Mouse (Mus musculus) hindbrain, postnatal 0 days (tissue): ENCODE data around the gene Kdm1a. TPM values are rescaled to one million over a fixed set of nuclear protein-coding genes. Genes with fewer than 3 reads are reported as not detected.

Experiments used
- ATAC-seq: fragments of 200-750 bp; cut with Nextera tagmentation; 2 replicates; pipeline ENCODE4 v1.8.0; 2017; ENCODE audit warnings: mild to moderate bottlenecking, moderate TSS enrichment, moderate library complexity
- DNase-seq: peaks from one replicate; pipeline ENCODE4 v3.0.0-alpha.2; 2015; ENCODE audit warnings: low spot score
- H3K27ac ChIP-seq: fragments of 300-500 bp; sonication (generic); 2 replicates; pipeline ENCODE4 v1.5.1; 2014; ENCODE audit warnings: mild to moderate bottlenecking
- H3K27me3 ChIP-seq: fragments of 300-500 bp; sonication (generic); 2 replicates; pipeline ENCODE4 v1.6.1; 2014; ENCODE audit warnings: low read length, mixed read lengths; ENCODE audit not compliant: insufficient read depth
- H3K36me3 ChIP-seq: fragments of 300-500 bp; sonication (generic); 2 replicates; pipeline ENCODE4 v1.6.1; 2014; ENCODE audit warnings: low read length, mixed read lengths; ENCODE audit not compliant: insufficient read depth
- H3K4me1 ChIP-seq: fragments of 300-500 bp; sonication (generic); 2 replicates; pipeline ENCODE4 v1.6.1; 2014; ENCODE audit warnings: antibody characterized with exemption, low read length, mixed read lengths; ENCODE audit not compliant: insufficient read depth
- H3K4me2 ChIP-seq: fragments of 300-500 bp; sonication (generic); 2 replicates; pipeline ENCODE4 v1.6.1; 2014; ENCODE audit warnings: low read depth, mild to moderate bottlenecking, low read length, moderate library complexity, mixed read lengths
- H3K4me3 ChIP-seq: fragments of 300-500 bp; sonication (generic); 2 replicates; pipeline ENCODE4 v1.5.1; 2014; ENCODE audit warnings: low read length
- H3K9ac ChIP-seq: fragments of 300-500 bp; sonication (generic); replicated peaks from 2 replicates; pipeline ENCODE4 v1.6.1; 2014; ENCODE audit warnings: mild to moderate bottlenecking, low read length, moderate library complexity, mixed read lengths
- H3K9me3 ChIP-seq: fragments of 300-500 bp; sonication (generic); 2 replicates; pipeline ENCODE4 v1.6.1; 2016; ENCODE audit warnings: low read length, mixed read lengths
- CTCF ChIP-seq: IDR thresholded peaks from 2 replicates; pipeline ENCODE4 v1.5.1; 2016; ENCODE audit warnings: antibody characterized with exemption, control low read depth, low read depth
- WGBS: fragments of 180-500 bp; shearing (Covaris S2); extraction: QIAGEN DNeasy Blood & Tissue Kit; methylation state at CpG from one replicate; pipeline ENCODE4 v1.1.7; 2014; 5-methylcytosine and 5-hydroxymethylcytosine counted together
- polyA plus RNA-seq: library from polyadenylated mRNA; unstranded; fragments of >200 nt; fragmentation: Nextera tagmentation; extraction: Ambion mirVana; gene quantifications from 2 replicates; pipeline ENCODE4 v1.2.1, GENCODE M21; 2015
- total RNA-seq: library from RNA; depleted of rRNA; stranded (reverse); fragments of >200 nt; gene quantifications from 2 replicates; pipeline ENCODE4 v1.2.3, GENCODE M21; 2014

The Kdm1a gene
- total and polyA plus RNA-seq, 2 experiments from 2014 or later: 44.8 to 123 TPM

GRCm38 (mm10) chr4:136631237-136631994 lies 28.9 kb upstream of the Kdm1a start:
- H3K9me3 ChIP-seq: no peaks in the 10 kb centered on the region
- no peak for TF ChIP-seq CTCF
- H3K36me3 ChIP-seq: no peaks in the 10 kb centered on the region
- H3K4me3 ChIP-seq: no peak overlapping the region
- no peak overlapping the region for H3K9ac ChIP-seq
- H3K27me3 ChIP-seq: no peaks in the 10 kb centered on the region
- WGBS: 76% methylated on average over 11 of the region's 11 CpGs
- no peak overlapping the region for H3K4me2 ChIP-seq
- peak; percentile 64 for DNase-seq
- no peaks in the 10 kb centered on the region for H3K4me1 ChIP-seq
- H3K27ac ChIP-seq: no peak overlapping the region
- ATAC-seq: peak; percentile 55; the same call in 1 of the 2 replicates

GRCm38 (mm10) chr4:136626590-136626989 lies 24.1 kb upstream of the Kdm1a start:
- no peak for DNase-seq
- H3K27me3 ChIP-seq: no peaks in the 10 kb centered on the region
- H3K36me3 ChIP-seq: no peaks in the 10 kb centered on the region
- H3K4me1 ChIP-seq: no peaks in the 10 kb centered on the region
- no peak overlapping the region for H3K9ac ChIP-seq
- H3K4me3 ChIP-seq: no peak overlapping the region
- no peak overlapping the region for H3K4me2 ChIP-seq
- H3K27ac ChIP-seq: no peak overlapping the region
- TF ChIP-seq CTCF: no peak
- ATAC-seq: no peak
- H3K9me3 ChIP-seq: no peaks in the 10 kb centered on the region
- WGBS: 72% methylated on average over 6 of the region's 6 CpGs

GRCm38 (mm10) chr4:136622388-136622787 lies 19.9 kb upstream of the Kdm1a start, which contains the start of gene Lactbl1:
TSS of gene Lactbl1 (plus strand) at chr4:136622621.
- Histone ChIP-seq H3K9me3 (no peaks in the 10 kb centered on the region), H3K36me3 (no peaks in the 10 kb centered on the region), H3K27ac (no peak within 1 kb of the TSS), H3K9ac (no peak within 1 kb of the TSS), H3K27me3 (no peaks in the 10 kb centered on the region), H3K4me1 (no peaks in the 10 kb centered on the region), H3K4me2 (no peak within 1 kb of the TSS), H3K4me3 (no peak within 1 kb of the TSS)
- DNase-seq (no peak), ATAC-seq (no peak)
- WGBS: 40% methylated on average over 6 of the region's 6 CpGs
- no peak for TF ChIP-seq CTCF

- H3K36me3 ChIP-seq: no peaks in the 10 kb centered on the region
- DNase-seq (no peak), ATAC-seq (no peak)
- H3K9me3 ChIP-seq: no peaks in the 10 kb centered on the region
- 44% methylated on average over 5 of the region's 5 CpGs for WGBS
- no peak overlapping the region for H3K27ac ChIP-seq
- H3K4me2 ChIP-seq: no peak overlapping the region
- no peak for TF ChIP-seq CTCF
- no peak overlapping the region for H3K4me3 ChIP-seq
- no peak overlapping the region for H3K9ac ChIP-seq
- H3K4me1 ChIP-seq: no peaks in the 10 kb centered on the region
- no peaks in the 10 kb centered on the region for H3K27me3 ChIP-seq
Measured at GRCm38 (mm10) chr4:136621956-136622355, 19.4 kb upstream of the Kdm1a start.

- TF ChIP-seq CTCF: peak; percentile 95
- Histone ChIP-seq H3K4me3 (no peak overlapping the region), H3K36me3 (no peaks in the 10 kb centered on the region), H3K27ac (no peak overlapping the region), H3K9me3 (no peaks in the 10 kb centered on the region), H3K4me1 (no peaks in the 10 kb centered on the region), H3K4me2 (no peak overlapping the region), H3K27me3 (no peaks in the 10 kb centered on the region), H3K9ac (no peak overlapping the region)
- peak; percentile 21; the same call in 1 of the 2 replicates for ATAC-seq
- DNase-seq: peak; percentile 88
- 0% methylated on average over 1 of the region's 1 CpGs for WGBS
Measured at GRCm38 (mm10) chr4:136621336-136621735, 18.8 kb upstream of the Kdm1a start.

- no peak overlapping the region for H3K4me3 ChIP-seq
- no peak for ATAC-seq
- no peak overlapping the region for H3K27ac ChIP-seq
- H3K9ac ChIP-seq: no peak overlapping the region
- no peak overlapping the region for H3K4me2 ChIP-seq
- no peaks in the 10 kb centered on the region for H3K27me3 ChIP-seq
- TF ChIP-seq CTCF: no peak
- H3K9me3 ChIP-seq: no peaks in the 10 kb centered on the region
- no peaks in the 10 kb centered on the region for H3K4me1 ChIP-seq
- DNase-seq: peak; percentile 8
- WGBS: 58% methylated on average over 7 of the region's 7 CpGs
- H3K36me3 ChIP-seq: no peaks in the 10 kb centered on the region
Measured at GRCm38 (mm10) chr4:136613657-136614056, 11.1 kb upstream of the Kdm1a start.

GRCm38 (mm10) chr4:136610387-136610856 lies 7.9 kb upstream of the Kdm1a start, which contains the start of gene Tex46:
TSS of gene Tex46 (plus strand) at chr4:136610437.
- no peak for TF ChIP-seq CTCF
- Histone ChIP-seq H3K27ac (no peak within 1 kb of the TSS), H3K4me2 (no peak within 1 kb of the TSS), H3K9me3 (no peaks in the 10 kb centered on the region), H3K36me3 (no peaks in the 10 kb centered on the region), H3K4me1 (no peaks in the 10 kb centered on the region), H3K4me3 (no peak within 1 kb of the TSS), H3K9ac (no peak within 1 kb of the TSS), H3K27me3 (no peaks in the 10 kb centered on the region)
- 55% methylated on average over 4 of the region's 4 CpGs for WGBS
- ATAC-seq (no peak), DNase-seq (no peak)
